Mouse (Mus musculus) heart, postnatal 10 days (tissue): ENCODE results near the gene Art5. TPM values are rescaled to one million over a fixed set of nuclear protein-coding genes. Genes with fewer than 3 reads are reported as not detected.
"Not testable (repeated sequence)": the region's sequence is repeated elsewhere in the genome, so short reads cannot be mapped to it uniquely, and the experiment has no call there.

Experiments used
- DNase-seq, 2 experiments: peaks; one replicate each; pipeline ENCODE4 v3.0.0; 2021
- intact Hi-C: fragments of 180-260 bp; cut with DNase I; formaldehyde crosslinking; loops from one replicate; pipeline ENCODE4 v1.15.1; 2025
- total RNA-seq, 2 experiments: library from RNA; stranded (reverse); gene quantifications; 2 replicates each; pipeline ENCODE4 v1.2.3; 2021

Art5 gene
- total RNA-seq, 2 experiments from 2014 or later: 1.5 to 2.1 TPM

- intact Hi-C loops: no loop called here
- no peak for DNase-seq
These were observed 26.5 kb downstream of the Art5 start, which contains the start of gene Trpc2 for GRCm38 (mm10) chr7:102082816-102083215. Gene Trpc2, plus strand, starts transcription at chr7:102083116.

- intact Hi-C loops: no loop called here
These were observed 27.5 kb downstream of the Art5 start for GRCm38 (mm10) chr7:102081784-102082183.

GRCm38 (mm10) chr7:102080311-102080710 lies 29.0 kb downstream of the Art5 start:
- intact Hi-C loops: no loop called here
- DNase-seq: no peak

More at GRCm38 (mm10) chr7:102081784-102082183, 27.5 kb downstream of the Art5 start:
- no peak for DNase-seq

- DNase-seq: peak; percentile 32 to 60
- intact Hi-C loops: loop anchor here (2.0 to 5.0 kb wide), 2 partner anchors 81 to 160 kb away; no protein-coding TSS in a partner anchor
These were observed 30.8 kb downstream of the Art5 start for GRCm38 (mm10) chr7:102078517-102078916.

GRCm38 (mm10) chr7:102076714-102077296 lies 32.5 kb downstream of the Art5 start:
- peak in 1 of 2 experiments; percentile 44 for DNase-seq
- intact Hi-C loops: loop anchor here (2.0 to 5.0 kb wide), 2 partner anchors 80 to 424 kb away; no protein-coding TSS in a partner anchor

- DNase-seq: no peak
- intact Hi-C loops: no loop called here
These were observed 42.9 kb downstream of the Art5 start for GRCm38 (mm10) chr7:102066363-102066762.

GRCm38 (mm10) chr7:102065046-102065891 lies 44.0 kb downstream of the Art5 start, which contains the start of the genes Rnf121, Xndc1 and Xntrpc:
Gene Rnf121, minus strand, starts transcription at chr7:102065469.
Gene Xndc1, plus strand, starts transcription at chr7:102065511.
Gene Xntrpc, plus strand, starts transcription at chr7:102065713.
- peak; percentile 95 to 96 for DNase-seq
- intact Hi-C loops: loop anchor here (2.0 kb wide), 1 partner anchor 66 kb away; no protein-coding TSS in a partner anchor

- no peak for DNase-seq
- intact Hi-C loops: loop anchor here (2.0 to 5.0 kb wide), 2 partner anchors 66 to 132 kb away; partner anchors contain the start of genes Lrrc51 and Numa1
These were observed 44.6 kb downstream of the Art5 start for GRCm38 (mm10) chr7:102064655-102065045.

GRCm38 (mm10) chr7:102063891-102064290 lies 45.4 kb downstream of the Art5 start:
- no peak for DNase-seq
- intact Hi-C loops: loop anchor here (2.0 to 5.0 kb wide), 2 partner anchors 65 to 132 kb away; partner anchors contain the start of genes Lrrc51 and Numa1

- intact Hi-C loops: loop anchor here (5.0 kb wide), 1 partner anchor 130 kb away; the partner anchor contains the start of genes Lrrc51 and Numa1
- no peak for DNase-seq
These were observed 47.1 kb downstream of the Art5 start for GRCm38 (mm10) chr7:102062203-102062602.

GRCm38 (mm10) chr7:102061353-102061752 lies 47.9 kb downstream of the Art5 start:
- DNase-seq: no peak
- intact Hi-C loops: loop anchor here (5.0 kb wide), 1 partner anchor 129 kb away; the partner anchor contains the start of genes Lrrc51 and Numa1

GRCm38 (mm10) chr7:102048524-102048923 lies 60.8 kb downstream of the Art5 start:
- DNase-seq, intact Hi-C loops: not testable (repeated sequence)

Other genes with a start within 250 kb of the Art5 start
- 10 to 100 TPM; 21.5 to 28.7 TPM for gene Anapc15, start 245.8 kb downstream of the Art5 start, total RNA-seq
- gene Folr1, start 238.7 kb downstream of the Art5 start, total RNA-seq: 1 to 10 TPM in 1 of 2 experiments, under 1 TPM in 1; 0.72 to 1.2 TPM
- 100 to 1,000 TPM in 1 of 2 experiments, 10 to 100 TPM in 1; 99.8 to 107 TPM for gene Lamtor1, start 203.6 kb downstream of the Art5 start, total RNA-seq
- not detected for gene Tomt, start 203.1 kb downstream of the Art5 start, total RNA-seq
- 1 to 10 TPM; 2.4 to 2.9 TPM for gene Lrrc51, start 175.6 kb downstream of the Art5 start, total RNA-seq
- gene Numa1, start 175.4 kb downstream of the Art5 start, total RNA-seq: 100 to 1,000 TPM in 1 of 2 experiments, 10 to 100 TPM in 1; 97.4 to 113 TPM
- gene Il18bp, start 90.8 kb downstream of the Art5 start, total RNA-seq: 1 to 10 TPM; 4.4 to 5.7 TPM
- gene Rnf121, start 44.0 kb downstream of the Art5 start, total RNA-seq: 10 to 100 TPM; 20.4 to 24.3 TPM
- gene Xndc1, start 44.0 kb downstream of the Art5 start, total RNA-seq: 10 to 100 TPM in 1 of 2 experiments, 1 to 10 TPM in 1; 9.6 to 10.9 TPM
- under 1 TPM; 0.81 to 0.92 TPM for gene Xntrpc, start 43.8 kb downstream of the Art5 start, total RNA-seq
- gene Trpc2, start 26.4 kb downstream of the Art5 start, total RNA-seq: under 1 TPM in 1 of 2 experiments, not detected in 1; 0.20 TPM
- 10 to 100 TPM; 44.2 to 46.2 TPM for gene Art1, start 7.7 kb downstream of the Art5 start, total RNA-seq
- under 1 TPM; 0.10 to 0.30 TPM for gene Chrna10, start 7.3 kb upstream of the Art5 start, total RNA-seq
- 10 to 100 TPM; 39.9 to 40.5 TPM for gene Nup98, start 100.7 kb upstream of the Art5 start, total RNA-seq
- 10 to 100 TPM; 55.2 to 58.0 TPM for gene Pgap2, start 100.7 kb upstream of the Art5 start, total RNA-seq
- 10 to 100 TPM; 40.8 to 42.2 TPM for gene Rhog, start 146.6 kb upstream of the Art5 start, total RNA-seq
- gene Stim1, start 158.3 kb upstream of the Art5 start, total RNA-seq: 10 to 100 TPM; 23.4 to 30.7 TPM